Mouse (Mus musculus) WW6 (cell line): ENCODE data around the gene Gm47985.
"Not testable (repeated sequence)": the region's sequence is repeated elsewhere in the genome, so short reads cannot be mapped to it uniquely, and the experiment has no call there.

Experiments used
- DNase-seq: peaks from one replicate; pipeline ENCODE4 v3.0.0-alpha.2; 2013; ENCODE audit warnings: low read depth, low spot score

Gene Gm47985

GRCm38 (mm10) chr1:151182266-151182665 lies at the start of gene Gm47985:
Gene Gm47985, plus strand, starts transcription at chr1:151182537.
- DNase-seq: not testable (repeated sequence)

GRCm38 (mm10) chr1:151132686-151133085 lies 49.7 kb upstream of the Gm47985 start:
- no peak for DNase-seq

- DNase-seq: no peak
Observed at GRCm38 (mm10) chr1:151138388-151138787, 43.9 kb upstream of the Gm47985 start.

- no peak for DNase-seq
Observed at GRCm38 (mm10) chr1:151140956-151141355, 41.4 kb upstream of the Gm47985 start.

- no peak for DNase-seq
Observed at GRCm38 (mm10) chr1:151144471-151145146, 37.7 kb upstream of the Gm47985 start.

GRCm38 (mm10) chr1:151147801-151148200 lies 34.5 kb upstream of the Gm47985 start:
- no peak for DNase-seq

GRCm38 (mm10) chr1:151150211-151150610 lies 32.1 kb upstream of the Gm47985 start:
- DNase-seq: no peak

GRCm38 (mm10) chr1:151151089-151151488 lies 31.2 kb upstream of the Gm47985 start:
- no peak for DNase-seq

GRCm38 (mm10) chr1:151153056-151153652 lies 29.2 kb upstream of the Gm47985 start:
- DNase-seq: no peak

- not testable (repeated sequence) for DNase-seq
Observed at GRCm38 (mm10) chr1:151154131-151154530, 28.2 kb upstream of the Gm47985 start.

- DNase-seq: no peak
Observed at GRCm38 (mm10) chr1:151156129-151156528, 26.2 kb upstream of the Gm47985 start.

GRCm38 (mm10) chr1:151156777-151157632 lies 25.3 kb upstream of the Gm47985 start:
- DNase-seq: no peak

GRCm38 (mm10) chr1:151157963-151158856 lies 24.1 kb upstream of the Gm47985 start:
- no peak for DNase-seq

GRCm38 (mm10) chr1:151158857-151159510 lies 23.4 kb upstream of the Gm47985 start:
- DNase-seq: no peak

- no peak for DNase-seq
Observed at GRCm38 (mm10) chr1:151166031-151166430, 16.3 kb upstream of the Gm47985 start.

GRCm38 (mm10) chr1:151167297-151168047 lies 14.9 kb upstream of the Gm47985 start:
- no peak for DNase-seq

- DNase-seq: no peak
Observed at GRCm38 (mm10) chr1:151168637-151169036, 13.7 kb upstream of the Gm47985 start.

GRCm38 (mm10) chr1:151171572-151172461 lies 10.5 kb upstream of the Gm47985 start:
- no peak for DNase-seq
